In the genomic region with DNA sequence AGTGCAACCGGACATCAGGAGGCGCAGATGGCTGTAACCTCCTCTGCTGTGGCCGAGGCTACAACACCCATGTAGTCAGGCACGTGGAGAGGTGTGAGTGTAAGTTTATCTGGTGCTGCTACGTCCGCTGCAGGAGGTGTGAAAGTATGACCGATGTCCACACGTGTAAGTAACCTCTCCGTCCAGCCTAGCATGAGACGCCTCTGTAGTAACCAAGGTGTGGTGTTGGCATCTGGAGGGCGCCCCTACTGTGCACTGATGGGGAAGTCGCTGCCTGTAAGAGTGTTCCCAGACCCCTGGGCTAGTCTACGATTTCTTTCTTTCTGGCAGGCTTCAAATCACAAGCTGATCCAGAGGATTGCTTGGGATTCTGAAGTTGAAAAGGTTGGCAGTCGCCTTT, we compare ENCODE assay signal across 30 mouse cellular contexts. TPM values are rescaled to one million over a fixed set of nuclear protein-coding genes. Genes with fewer than 3 reads are reported as not detected.
DNase-seq lines count a peak whose midpoint lies in the region; ATAC-seq and TF ChIP-seq lines count a peak whose summit lies in the region.
"Had no signal": no experiment of that assay in that cellular context is flagged by ENCODE, and none has a peak within 500 bp of the region (broad histone marks: within the 10 kb centered on the region; RNA-seq: fewer than 3 reads in every experiment).

No protein-coding gene starts in this region.

- no peak overlapping the region for H3K27ac ChIP-seq in heart, embryonic 12.5 days (ENCODE audit: poor library complexity, severe bottlenecking)
- no peak overlapping the region for H3K27ac ChIP-seq in kidney, embryonic 15.5 days
- H3K27ac ChIP-seq in intestine, embryonic 16.5 days (ENCODE audit: low read length) = no peak overlapping the region
- H3K27ac ChIP-seq: gastrocnemius, adult 2 months; hindbrain, embryonic 10.5 days; hindbrain, embryonic 15.5 days; limb, embryonic 12.5 days; midbrain, embryonic 12.5 days had no signal

- WGBS in heart, embryonic 12.5 days = 34% methylated on average over 14 of the region's 14 CpGs
- 43% methylated on average over 14 of the region's 14 CpGs for WGBS in kidney, embryonic 15.5 days
- WGBS in intestine, embryonic 16.5 days = 57% methylated on average over 14 of the region's 14 CpGs

- H3K9ac ChIP-seq in heart, embryonic 12.5 days = no peak overlapping the region
- no peak overlapping the region for H3K9ac ChIP-seq in kidney, embryonic 15.5 days
- no peak overlapping the region for H3K9ac ChIP-seq in intestine, embryonic 16.5 days (ENCODE audit: low read depth, low read length)
- H3K9ac ChIP-seq: hindbrain, embryonic 15.5 days; limb, embryonic 12.5 days; liver, postnatal 0 days; midbrain, embryonic 12.5 days had no signal

- H3K4me1 ChIP-seq in heart, embryonic 12.5 days (replicated peaks) = peaks cover 5% of the 10 kb centered on the region
- H3K4me1 ChIP-seq in kidney, embryonic 15.5 days = peaks cover 8% of the 10 kb centered on the region
- H3K4me1 ChIP-seq in E14TG2a.4 (replicated peaks; ENCODE audit: low read depth, low read length) = 0 out of 2 replicates have a peak, but pooled peaks cover 8% of the 10 kb centered on the region
- H3K4me1 ChIP-seq in intestine, embryonic 16.5 days (ENCODE audit: control insufficient read depth, insufficient read depth, low read length) = no peaks in the 10 kb centered on the region
- H3K4me1 ChIP-seq: hindbrain, embryonic 10.5 days; hindbrain, embryonic 15.5 days; midbrain, embryonic 12.5 days had no signal

- peak overlapping the region; percentile 19; the same call in 1 of the 2 replicates for H3K4me2 ChIP-seq in heart, embryonic 12.5 days
- H3K4me2 ChIP-seq in kidney, embryonic 15.5 days = peak overlapping the region; percentile 15; the same call in 1 of the 2 replicates
- H3K4me2 ChIP-seq in intestine, embryonic 16.5 days (ENCODE audit: low read depth, low read length) = peak overlapping the region; percentile 20; the same call in 1 of the 2 replicates
- H3K4me2 ChIP-seq: hindbrain, embryonic 15.5 days; limb, embryonic 12.5 days; midbrain, embryonic 12.5 days had no signal

- no peak for ATAC-seq in heart, embryonic 12.5 days (ENCODE audit: insufficient number of reproducible peaks, low FRiP score)
- no peak for ATAC-seq in kidney, embryonic 15.5 days (replicated peaks; ENCODE audit: low FRiP score)
- no peak for ATAC-seq in intestine, embryonic 16.5 days
- ATAC-seq: forebrain, embryonic 16.5 days; inflammation-experienced regulatory T-cells, adult 6 months; liver, postnatal 0 days had no signal

- no peak for TF ChIP-seq CTCF in E14TG2a.4 (conservative IDR thresholded peaks at IDR 0.05; ENCODE audit: low read length)

- no peak for DNase-seq in heart, postnatal 14 days
- DNase-seq in kidney, postnatal 14 days = no peak
- DNase-seq in urinary bladder, adult 18-20 months (ENCODE audit: low spot score in 2 of 2) = no peak
- DNase-seq in left cerebral cortex, adult 9 months (ENCODE audit: low spot score in 2 of 2) = no peak
- DNase-seq: adrenal gland, adult 2 months; adrenal gland, postnatal 36 days; cerebellum, adult 2 months; cerebellum, postnatal 14 days; gastrocnemius, adult 2 months; gastrocnemius, postnatal 36 days; kidney, postnatal 10 days; layer of hippocampus, adult 9-11 months; liver, postnatal 0 days; lung, postnatal 14 days; thymus, adult 18-20 months; thymus, postnatal 25 days had no signal

- no peak overlapping the region for H3K4me3 ChIP-seq in heart, embryonic 12.5 days
- no peak overlapping the region for H3K4me3 ChIP-seq in kidney, embryonic 15.5 days (replicated peaks)
- peak overlapping the region; percentile 20; the same call in 1 of the 2 replicates for H3K4me3 ChIP-seq in E14TG2a.4 (replicated peaks; ENCODE audit: low read length)
- no peak overlapping the region for H3K4me3 ChIP-seq in intestine, embryonic 16.5 days (ENCODE audit: low read length)
- H3K4me3 ChIP-seq: erythroblast, embryonic 14.5 days; gastrocnemius, adult 2 months; hindbrain, embryonic 10.5 days; hindbrain, embryonic 15.5 days; limb, embryonic 12.5 days; midbrain, embryonic 12.5 days had no signal

- H3K9me3 ChIP-seq in heart, embryonic 12.5 days (replicated peaks) = no peaks in the 10 kb centered on the region
- H3K9me3 ChIP-seq in kidney, embryonic 15.5 days (replicated peaks) = no peaks in the 10 kb centered on the region
- H3K9me3 ChIP-seq in E14TG2a.4 (ENCODE audit: low read length) = no peaks in the 10 kb centered on the region
- H3K9me3 ChIP-seq in intestine, embryonic 16.5 days (ENCODE audit: control insufficient read depth, low read length) = no peaks in the 10 kb centered on the region
- H3K9me3 ChIP-seq: hindbrain, embryonic 10.5 days; hindbrain, embryonic 15.5 days; limb, embryonic 12.5 days; midbrain, embryonic 12.5 days had no signal

- H3K27me3 ChIP-seq in heart, embryonic 12.5 days (replicated peaks) = peaks cover 3% of the 10 kb centered on the region; the same call in 1 of the 2 replicates
- H3K27me3 ChIP-seq in kidney, embryonic 15.5 days = peaks cover 19% of the 10 kb centered on the region
- H3K27me3 ChIP-seq in E14TG2a.4 (ENCODE audit: insufficient read depth, low read length) = peaks cover 11% of the 10 kb centered on the region; the same call in 1 of the 2 replicates
- H3K27me3 ChIP-seq in intestine, embryonic 16.5 days (replicated peaks; ENCODE audit: control insufficient read depth, insufficient read depth, low read length) = no peaks in the 10 kb centered on the region
- H3K27me3 ChIP-seq: limb, embryonic 12.5 days had no signal

- H3K36me3 ChIP-seq in heart, embryonic 12.5 days = no peaks in the 10 kb centered on the region
- H3K36me3 ChIP-seq in kidney, embryonic 15.5 days = no peaks in the 10 kb centered on the region
- peaks cover 8% of the 10 kb centered on the region for H3K36me3 ChIP-seq in E14TG2a.4 (ENCODE audit: insufficient read depth, low read length)
- no peaks in the 10 kb centered on the region for H3K36me3 ChIP-seq in intestine, embryonic 16.5 days (ENCODE audit: control insufficient read depth, insufficient read depth, low read length)
- H3K36me3 ChIP-seq: hindbrain, embryonic 10.5 days; hindbrain, embryonic 15.5 days; limb, embryonic 12.5 days; midbrain, embryonic 12.5 days had no signal

- intact Hi-C loops in heart, postnatal 14 days (cut with DNase I) = no loop called here

RNA-seq across cellular contexts. Expression of gene Wnt16, which starts 10.0 kb away (rescaled TPM):
- 2.0 and 2.6 TPM in 2 replicates for polyA plus RNA-seq in heart, embryonic 12.5 days (2016; fragmentation: Nextera tagmentation; extraction: Ambion mirVana)
- under 1 TPM; 0.33 to 0.34 TPM for total RNA-seq in heart, postnatal 14 days (2021)
- polyA plus RNA-seq in kidney, embryonic 15.5 days (2015; fragmentation: Nextera tagmentation; extraction: Ambion mirVana) = 1.2 and 1.7 TPM in 2 replicates
- polyA plus RNA-seq in intestine, embryonic 16.5 days (2015; fragmentation: Nextera tagmentation; extraction: Ambion mirVana) = 0.16 and 0.23 TPM in 2 replicates
- total RNA-seq: adrenal gland, adult 2 months; liver, adult 2 months; megakaryocyte progenitor cell, adult 5-6 weeks; monocyte, adult 5-6 weeks had no signal
- polyA plus RNA-seq: erythroblast, embryonic 14.5 days; liver, adult 2 months; liver, postnatal 0 days had no signal

RNA-seq across cellular contexts. Expression of gene Fam3c, which starts 58.0 kb away (rescaled TPM):
- 53.6 and 56.2 TPM in 2 replicates for polyA plus RNA-seq in heart, embryonic 12.5 days (2016; fragmentation: Nextera tagmentation; extraction: Ambion mirVana)
- 10 to 100 TPM; 28.9 to 29.0 TPM for total RNA-seq in heart, postnatal 14 days (2021)
- polyA plus RNA-seq in kidney, embryonic 15.5 days (2015; fragmentation: Nextera tagmentation; extraction: Ambion mirVana) = 56.6 and 59.0 TPM in 2 replicates
- polyA plus RNA-seq in intestine, embryonic 16.5 days (2015; fragmentation: Nextera tagmentation; extraction: Ambion mirVana) = 35.6 and 36.9 TPM in 2 replicates
